Mouse (Mus musculus) left cerebral cortex, adult 9 months (tissue): ENCODE data around the gene Pgm5.
"Not testable (repeated sequence)": the region's sequence is repeated elsewhere in the genome, so short reads cannot be mapped to it uniquely, and the experiment has no call there.

Source experiments
- DNase-seq, 2 experiments: peaks; one replicate each; pipeline ENCODE4 v3.0.0; 2022; ENCODE audit warnings: low spot score in 2 of 2

The Pgm5 gene

GRCm38 (mm10) chr19:24861612-24862451 is at the start of gene Pgm5:
Gene Pgm5, minus strand, starts transcription at chr19:24861855.
- DNase-seq, result no peak

GRCm38 (mm10) chr19:24908385-24909155 is 46.9 kb upstream of the Pgm5 start:
- DNase-seq, result no peak

- DNase-seq, result no peak
Observed at GRCm38 (mm10) chr19:24907655-24908054, 46.0 kb upstream of the Pgm5 start.

- DNase-seq, result no peak
Observed at GRCm38 (mm10) chr19:24902821-24903220, 41.2 kb upstream of the Pgm5 start.

GRCm38 (mm10) chr19:24902256-24902655 is 40.6 kb upstream of the Pgm5 start:
- no peak for DNase-seq

GRCm38 (mm10) chr19:24901666-24902065 is 40.0 kb upstream of the Pgm5 start:
- DNase-seq, result no peak

GRCm38 (mm10) chr19:24900581-24901220 is 39.0 kb upstream of the Pgm5 start, which contains the start of gene Foxd4:
Gene Foxd4, minus strand, starts transcription at chr19:24901197.
- DNase-seq, result no peak

- DNase-seq, result no peak
Observed at GRCm38 (mm10) chr19:24899578-24900544, 38.2 kb upstream of the Pgm5 start.

- no peak for DNase-seq
Observed at GRCm38 (mm10) chr19:24898737-24899577, 37.3 kb upstream of the Pgm5 start.

- no peak for DNase-seq
Observed at GRCm38 (mm10) chr19:24897896-24898736, 36.5 kb upstream of the Pgm5 start.

- no peak for DNase-seq
Observed at GRCm38 (mm10) chr19:24897006-24897895, 35.6 kb upstream of the Pgm5 start.

- DNase-seq, result no peak
Observed at GRCm38 (mm10) chr19:24896536-24896935, 34.9 kb upstream of the Pgm5 start.

- DNase-seq, result no peak
Observed at GRCm38 (mm10) chr19:24886888-24887287, 25.2 kb upstream of the Pgm5 start.

GRCm38 (mm10) chr19:24885504-24885903 is 23.8 kb upstream of the Pgm5 start:
- peak in 1 of 2 experiments; percentile 71 for DNase-seq

- no peak for DNase-seq
Observed at GRCm38 (mm10) chr19:24881237-24881636, 19.6 kb upstream of the Pgm5 start.

GRCm38 (mm10) chr19:24875129-24875870 is 13.6 kb upstream of the Pgm5 start, which contains the start of gene Gm10053:
Gene Gm10053, plus strand, starts transcription at chr19:24875686.
- not testable (repeated sequence) for DNase-seq

GRCm38 (mm10) chr19:24873873-24874272 is 12.2 kb upstream of the Pgm5 start:
- DNase-seq, result no peak
